Mouse (Mus musculus) CD4-positive, CD25-positive, alpha-beta regulatory T cell, adult 9 weeks (primary cell): Measurements from ENCODE around the gene A830005F24Rik. TPM values are rescaled to one million over a fixed set of nuclear protein-coding genes. Genes with fewer than 3 reads are reported as not detected.

Experiments used
- polyA plus RNA-seq: library from polyadenylated mRNA; unstranded; fragments of 100-300 nt; shearing (Covaris generic); gene quantifications from one replicate; pipeline ENCODE4 v1.2.1, GENCODE M21; 2017

A830005F24Rik gene
- polyA plus RNA-seq = 2.1 TPM

GRCm38 (mm10) chr13:48513003-48513929, at the start of gene A830005F24Rik, which contains the start of gene Zfp169:
A830005F24Rik (plus strand) TSS chr13:48513570.
Zfp169 (minus strand) TSS chr13:48513451.

Other genes with a start within 250 kb of the A830005F24Rik start
- gene Zfp169, start 119 bp upstream of the A830005F24Rik start, polyA plus RNA-seq = 17.8 TPM
- 0.58 TPM for gene Ptpdc1, start 112.1 kb downstream of the A830005F24Rik start, polyA plus RNA-seq
- not detected for gene Barx1, start 149.4 kb downstream of the A830005F24Rik start, polyA plus RNA-seq